ENCODE assay signal across 13 mouse cellular contexts in genomic region chr7:19084921-19085473, GRCm38 (mm10). TPM values are rescaled to one million over a fixed set of nuclear protein-coding genes. Genes with fewer than 3 reads are reported as not detected.
DNase-seq lines count a peak whose midpoint lies in the region; ATAC-seq and TF ChIP-seq lines count a peak whose summit lies in the region.
"Had no signal": no experiment of that assay in that cellular context is flagged by ENCODE, and none has a peak within 500 bp of the region (broad histone marks: within the 10 kb centered on the region; RNA-seq: fewer than 3 reads in every experiment).

No protein-coding gene starts in this region.

- WGBS in kidney, adult 2 months, result 29% methylated on average over 9 of the region's 9 CpGs
- 15% methylated on average over 9 of the region's 9 CpGs for WGBS in liver, embryonic 13.5 days (ENCODE audit: insufficient replicate concordance)

- H3K4me2 ChIP-seq in liver, embryonic 13.5 days, result peak overlapping the region; percentile 66; the same call in 1 of the 2 replicates

- 0 out of 2 replicates have a peak overlapping the region, but pooled peaks have one; percentile 6 for H3K9ac ChIP-seq in liver, embryonic 13.5 days
- H3K9ac ChIP-seq: forebrain, postnatal 0 days; liver, embryonic 14.5 days had no signal

- H3K4me3 ChIP-seq in kidney, adult 2 months (ENCODE audit: insufficient read depth, low read depth, low read length), result peak overlapping the region; percentile 7; the same call in 1 of the 2 replicates
- peak overlapping the region; percentile 64 for H3K4me3 ChIP-seq in brown adipose tissue, adult 24 weeks (ENCODE audit: insufficient read depth, low read depth, low read length)
- peak overlapping the region; percentile 22; the same call in 1 of the 2 replicates for H3K4me3 ChIP-seq in liver, embryonic 13.5 days (replicated peaks)

- TF ChIP-seq CTCF in kidney, adult 2 months (conservative IDR thresholded peaks at IDR 0.05; ENCODE audit: insufficient read depth, insufficient read length, low read depth, low read length), result no peak

- TF ChIP-seq POLR2A in kidney, adult 2 months (IDR thresholded peaks at IDR 0.05; ENCODE audit: low read depth, low read length), result no peak

- H3K4me1 ChIP-seq in kidney, adult 2 months (ENCODE audit: control insufficient read depth, insufficient read depth, low read length), result peaks cover 4% of the 10 kb centered on the region; the same call in 1 of the 2 replicates
- H3K4me1 ChIP-seq in brown adipose tissue, adult 24 weeks (ENCODE audit: control insufficient read depth, insufficient read depth, insufficient read length, low read length), result peaks cover 3% of the 10 kb centered on the region; the same call in 1 of the 2 replicates
- peaks cover 74% of the 10 kb centered on the region for H3K4me1 ChIP-seq in liver, embryonic 13.5 days (replicated peaks)

- H3K9me3 ChIP-seq in liver, embryonic 13.5 days (replicated peaks), result no peaks in the 10 kb centered on the region

- no peak for ATAC-seq in liver, embryonic 13.5 days (ENCODE audit: low read depth)
- ATAC-seq in megakaryocyte, adult 5-6 weeks (ENCODE audit: poor library complexity, severe bottlenecking), result no peak
- ATAC-seq: forebrain, postnatal 0 days had no signal

- no peak overlapping the region for H3K27ac ChIP-seq in kidney, adult 2 months (ENCODE audit: insufficient read depth, low read depth, low read length)
- H3K27ac ChIP-seq in brown adipose tissue, adult 24 weeks (replicated peaks; ENCODE audit: low read depth, low read length), result peak overlapping the region; percentile 50
- peak overlapping the region; percentile 61 for H3K27ac ChIP-seq in liver, embryonic 13.5 days
- H3K27ac ChIP-seq: liver, embryonic 14.5 days had no signal

- no peaks in the 10 kb centered on the region for H3K27me3 ChIP-seq in kidney, adult 2 months (replicated peaks; ENCODE audit: control insufficient read depth, insufficient read depth, low read length)
- H3K27me3 ChIP-seq in liver, embryonic 13.5 days, result peaks cover 72% of the 10 kb centered on the region

- DNase-seq in adrenal gland, adult (ENCODE audit: inconsistent age in 2 of 2, low spot score in 1 of 2), result peak; percentile 40 to 69
- DNase-seq in adrenal gland, adult 18-20 months (ENCODE audit: low spot score in 2 of 2), result no peak
- DNase-seq in kidney, adult 2 months, result no peak
- DNase-seq in kidney, postnatal 36 days, result no peak
- no peak for DNase-seq in liver, embryonic 13.5 days
- DNase-seq in right cerebral cortex, adult 18-20 months, result no peak
- DNase-seq: cerebellum, adult 11-12 months; forebrain, postnatal 0 days; kidney, postnatal 10 days; thymus, postnatal 4 days had no signal

- no peaks in the 10 kb centered on the region for H3K36me3 ChIP-seq in kidney, adult 2 months (ENCODE audit: control insufficient read depth, insufficient read depth, low read length)
- H3K36me3 ChIP-seq in liver, embryonic 13.5 days, result peaks cover 35% of the 10 kb centered on the region

RNA-seq across cellular contexts. Expression of gene Dmpk, which starts 1.3 kb away (rescaled TPM):
- total RNA-seq in adrenal gland, adult 18-20 months (2021), result 100 to 1,000 TPM; 127 to 137 TPM
- 52.7 and 53.0 TPM in 2 replicates for polyA plus RNA-seq in kidney, adult 2 months (2012; rRNA removed)
- 50.7 and 72.5 TPM in 2 replicates for polyA plus RNA-seq in brown adipose tissue, adult 24 weeks (2012; ENCODE audit: insufficient read depth, insufficient read length, missing spikeins)
- polyA plus RNA-seq in liver, embryonic 13.5 days (2015; fragmentation: Nextera tagmentation; extraction: Ambion mirVana), result 8.5 and 10.1 TPM in 2 replicates
- total RNA-seq in megakaryocyte, adult 5-6 weeks (2015), result 2.2 and 5.4 TPM in 2 replicates
- 2.7 and 3.1 TPM in 2 replicates for total RNA-seq in megakaryocyte, adult 5-6 weeks (2017)

RNA-seq across cellular contexts. Expression of gene Dmwd, which starts 9.0 kb away (rescaled TPM):
- total RNA-seq in adrenal gland, adult 18-20 months (2021), result 10 to 100 TPM; 48.3 to 49.1 TPM
- 59.8 and 76.3 TPM in 2 replicates for polyA plus RNA-seq in kidney, adult 2 months (2012; rRNA removed)
- 9.6 and 12.0 TPM in 2 replicates for polyA plus RNA-seq in brown adipose tissue, adult 24 weeks (2012; ENCODE audit: insufficient read depth, insufficient read length, missing spikeins)
- 3.2 and 4.2 TPM in 2 replicates for polyA plus RNA-seq in liver, embryonic 13.5 days (2015; fragmentation: Nextera tagmentation; extraction: Ambion mirVana)
- total RNA-seq in megakaryocyte, adult 5-6 weeks (2015), result 4.1 and 6.2 TPM in 2 replicates
- total RNA-seq in megakaryocyte, adult 5-6 weeks (2017), result 1.0 and 1.3 TPM in 2 replicates

RNA-seq across cellular contexts. Expression of gene Six5, which starts 9.4 kb away (rescaled TPM):
- 10 to 100 TPM; 13.0 to 14.7 TPM for total RNA-seq in adrenal gland, adult 18-20 months (2021)
- 14.1 and 22.2 TPM in 2 replicates for polyA plus RNA-seq in kidney, adult 2 months (2012; rRNA removed)
- polyA plus RNA-seq in brown adipose tissue, adult 24 weeks (2012; ENCODE audit: insufficient read depth, insufficient read length, missing spikeins), result 6.2 and 7.1 TPM in 2 replicates
- 0.67 and 0.82 TPM in 2 replicates for polyA plus RNA-seq in liver, embryonic 13.5 days (2015; fragmentation: Nextera tagmentation; extraction: Ambion mirVana)
- 0.18 TPM in 1 of 2 replicates, not detected in the other for total RNA-seq in megakaryocyte, adult 5-6 weeks (2015)
- total RNA-seq in megakaryocyte, adult 5-6 weeks (2017), result 0.04 and 0.07 TPM in 2 replicates

RNA-seq across cellular contexts. Expression of gene Rsph6a, which starts 30.5 kb away (rescaled TPM):
- total RNA-seq in adrenal gland, adult 18-20 months (2021), result not detected
- 0.05 TPM in 2 replicates for polyA plus RNA-seq in kidney, adult 2 months (2012; rRNA removed)
- not detected in 2 replicates for polyA plus RNA-seq in brown adipose tissue, adult 24 weeks (2012; ENCODE audit: insufficient read depth, insufficient read length, missing spikeins)
- polyA plus RNA-seq in liver, embryonic 13.5 days (2015; fragmentation: Nextera tagmentation; extraction: Ambion mirVana), result not detected in 2 replicates
- not detected in 2 replicates for total RNA-seq in megakaryocyte, adult 5-6 weeks (2015)
- not detected in 2 replicates for total RNA-seq in megakaryocyte, adult 5-6 weeks (2017)
- polyA plus RNA-seq: liver, embryonic 14.5 days had no signal

RNA-seq across cellular contexts. Expression of gene Gm4969, which starts 33.2 kb away (rescaled TPM):
- not detected for total RNA-seq in adrenal gland, adult 18-20 months (2021)
- polyA plus RNA-seq in kidney, adult 2 months (2012; rRNA removed), result 0.03 and 0.04 TPM in 2 replicates
- polyA plus RNA-seq in brown adipose tissue, adult 24 weeks (2012; ENCODE audit: insufficient read depth, insufficient read length, missing spikeins), result not detected in 2 replicates
- polyA plus RNA-seq in liver, embryonic 13.5 days (2015; fragmentation: Nextera tagmentation; extraction: Ambion mirVana), result 0.17 and 0.30 TPM in 2 replicates
- total RNA-seq in megakaryocyte, adult 5-6 weeks (2015), result 0.05 TPM in 1 of 2 replicates, not detected in the other
- total RNA-seq in megakaryocyte, adult 5-6 weeks (2017), result 0.29 TPM in 1 of 2 replicates, not detected in the other

Comparison
In these comparisons a context has a peak if more than half of its experiments do, and no peak if none do; other contexts are left out.
1. DNase-seq: peak in adrenal gland, adult (2 of 2); none in adrenal gland, adult 18-20 months (0 of 2), kidney, adult 2 months (single experiment), kidney, postnatal 36 days (0 of 2), liver, embryonic 13.5 days (single experiment) and right cerebral cortex, adult 18-20 months (single experiment).
2. H3K4me3 ChIP-seq: peak in every context shown above with its lines; median percentile 64 in brown adipose tissue, adult 24 weeks; 22 in liver, embryonic 13.5 days; 7 in kidney, adult 2 months.